Mouse (Mus musculus) small intestine, adult 2 months (tissue): Measurements from ENCODE around the gene Osgin1.

Experiments used
- CTCF ChIP-seq: fragments of 200-500 bp; IDR thresholded peaks from 2 replicates; pipeline ENCODE4 v1.5.1; 2012; ENCODE audit warnings: low read depth, mild to moderate bottlenecking, control low read depth, inconsistent platforms, low read length, moderate library complexity, mixed read lengths; ENCODE audit not compliant: insufficient replicate concordance, insufficient read length; ENCODE audit errors: extremely low read depth
- POLR2A ChIP-seq: fragments of 200-500 bp; IDR thresholded peaks from 2 replicates; pipeline ENCODE4 v1.6.1; 2012; ENCODE audit warnings: low read depth, mild to moderate bottlenecking, control low read depth, inconsistent platforms, low read length, moderate library complexity

DNA sequence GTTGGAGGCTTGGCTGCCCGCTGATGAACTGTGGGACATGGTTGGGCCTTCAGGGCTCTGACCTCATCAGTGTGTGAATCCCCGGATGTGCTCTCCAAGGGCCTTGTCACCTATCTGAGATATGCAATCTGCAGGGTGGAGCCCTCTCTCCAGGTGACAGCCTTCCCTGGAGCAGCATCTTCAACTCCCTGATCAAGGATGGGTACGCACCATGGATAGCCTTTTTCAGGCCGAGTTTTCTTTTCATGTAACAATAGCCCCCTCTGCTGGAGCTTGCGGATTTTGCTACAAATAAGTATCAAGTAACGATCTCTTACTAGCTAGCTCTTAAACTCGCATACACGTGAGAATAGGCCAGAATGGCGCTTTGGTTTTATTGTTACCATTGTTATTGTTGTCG, 49.4 kb upstream of the Osgin1 start:
- TF ChIP-seq CTCF = peak; percentile 50; the same call in 1 of the 2 replicates
- no peak for TF ChIP-seq POLR2A
